Mouse (Mus musculus) liver, embryonic 14.5 days (tissue): ENCODE measurements around the gene Nkx2-2. TPM values are rescaled to one million over a fixed set of nuclear protein-coding genes. Genes with fewer than 3 reads are reported as not detected.

Source experiments
- ATAC-seq: fragments of 200-750 bp; cut with Nextera tagmentation; 2 replicates; pipeline ENCODE4 v1.8.0; 2017; ENCODE audit warnings: moderate number of reproducible peaks, mild to moderate bottlenecking, moderate library complexity; ENCODE audit not compliant: insufficient read depth
- DNase-seq, 3 experiments: peaks; one replicate each; pipeline ENCODE4 v3.0.0-alpha.2; 2012 to 2013; ENCODE audit warnings: low read depth in 3 of 3, low spot score in 3 of 3
- H3K27ac ChIP-seq: fragments of 300-500 bp; sonication (generic); 2 replicates; pipeline ENCODE4 v1.5.1; 2014; ENCODE audit warnings: moderate library complexity, mild to moderate bottlenecking, control low read depth, inconsistent platforms
- H3K27me3 ChIP-seq: fragments of 300-500 bp; sonication (generic); 2 replicates; pipeline ENCODE4 v1.6.1; 2014; ENCODE audit warnings: mild to moderate bottlenecking, low read length, moderate library complexity; ENCODE audit not compliant: control insufficient read depth, insufficient read depth
- H3K36me3 ChIP-seq: fragments of 300-500 bp; sonication (generic); replicated peaks from 2 replicates; pipeline ENCODE4 v1.6.1; 2014; ENCODE audit warnings: low read depth; ENCODE audit not compliant: control insufficient read depth, insufficient read depth
- H3K4me1 ChIP-seq, 2 experiments: fragments of 200-500 bp in 1 of 2; fragments of 300-500 bp in 1 of 2; sonication (generic) in 1 of 2; replicated peaks; 2 replicates each; pipeline ENCODE4 v1.6.1; 2012 to 2014; ENCODE audit warnings: antibody characterized with exemption in 1 of 2, inconsistent platforms in 1 of 2, low read length in 1 of 2; ENCODE audit not compliant: control insufficient read depth in 2 of 2, insufficient read depth in 2 of 2
- H3K4me2 ChIP-seq: fragments of 300-500 bp; sonication (generic); 2 replicates; pipeline ENCODE4 v1.6.1; 2014; ENCODE audit warnings: low read depth, mild to moderate bottlenecking, control low read depth, moderate library complexity
- H3K4me3 ChIP-seq, 2 experiments: fragments of 200-500 bp in 1 of 2; fragments of 300-500 bp in 1 of 2; sonication (generic) in 1 of 2; 2 replicates each; pipeline ENCODE4 v1.5.1; 2012 to 2014; ENCODE audit warnings: low read depth in 2 of 2, low read length in 2 of 2, mild to moderate bottlenecking in 2 of 2, control low read depth in 1 of 2, inconsistent platforms in 1 of 2, moderate library complexity in 1 of 2; ENCODE audit not compliant: insufficient read depth in 1 of 2
- H3K9ac ChIP-seq: fragments of 300-500 bp; sonication (generic); replicated peaks from 2 replicates; pipeline ENCODE4 v1.6.1; 2014; ENCODE audit warnings: mild to moderate bottlenecking, control low read depth, moderate library complexity
- H3K9me3 ChIP-seq: fragments of 300-500 bp; sonication (generic); 2 replicates; pipeline ENCODE4 v1.6.1; 2016; ENCODE audit warnings: low read length, mixed read lengths; ENCODE audit not compliant: control insufficient read depth
- CTCF ChIP-seq: IDR thresholded peaks from 2 replicates; pipeline ENCODE4 v1.5.1; 2016; ENCODE audit warnings: antibody characterized with exemption, low read depth, control low read depth
- EP300 ChIP-seq: IDR thresholded peaks from 2 replicates; pipeline ENCODE4 v1.6.1; 2016; ENCODE audit warnings: antibody characterized with exemption, low read depth
- WGBS: fragments of 180-500 bp; shearing (Covaris S2); extraction: QIAGEN DNeasy Blood & Tissue Kit; methylation state at CpG from one replicate; pipeline ENCODE4 v1.1.7; 2014; ENCODE audit not compliant: insufficient replicate concordance; 5-methylcytosine and 5-hydroxymethylcytosine counted together
- polyA plus RNA-seq, 2 experiments: library from polyadenylated mRNA; depleted of rRNA in 1 of 2; stranded (reverse) in 1 of 2; unstranded in 1 of 2; fragments of >200 nt; fragmentation: Nextera tagmentation in 1 of 2; extraction: Ambion mirVana in 1 of 2; gene quantifications; 2 replicates each; pipeline versions ENCODE4 v1.2.1 to v1.2.3; 2012 to 2014

Nkx2-2 gene
- polyA plus RNA-seq, 2 experiments, result 0.02 TPM; not detected in 1

GRCm38 (mm10) chr2:147188871-147189545 is 5.0 kb downstream of the Nkx2-2 start:
- no peak overlapping the region for H3K9ac ChIP-seq
- no peak overlapping the region for H3K27ac ChIP-seq
- peaks cover 94% of the 10 kb centered on the region for H3K27me3 ChIP-seq
- TF ChIP-seq EP300, result no peak
- TF ChIP-seq CTCF, result no peak
- no peak overlapping the region for H3K4me3 ChIP-seq
- no peaks in the 10 kb centered on the region for H3K36me3 ChIP-seq
- H3K4me1 ChIP-seq, result no peaks in the 10 kb centered on the region
- H3K9me3 ChIP-seq, result no peaks in the 10 kb centered on the region
- ATAC-seq, result no peak
- no peak for DNase-seq
- no peak overlapping the region for H3K4me2 ChIP-seq
- WGBS, result 5% methylated on average over 11 of the region's 11 CpGs

- H3K9ac ChIP-seq, result no peak overlapping the region
- H3K4me2 ChIP-seq, result no peak overlapping the region
- no peaks in the 10 kb centered on the region for H3K9me3 ChIP-seq
- ATAC-seq (no peak), DNase-seq (no peak)
- H3K27me3 ChIP-seq, result peaks cover 94% of the 10 kb centered on the region
- H3K36me3 ChIP-seq, result no peaks in the 10 kb centered on the region
- TF ChIP-seq CTCF (no peak), EP300 (no peak)
- H3K27ac ChIP-seq, result no peak overlapping the region
- H3K4me3 ChIP-seq, result no peak overlapping the region
- H3K4me1 ChIP-seq, result no peaks in the 10 kb centered on the region
- 2% methylated on average over 28 of the region's 28 CpGs for WGBS
Measured at GRCm38 (mm10) chr2:147188074-147188700, 5.9 kb downstream of the Nkx2-2 start.

GRCm38 (mm10) chr2:147187061-147187870 is 6.8 kb downstream of the Nkx2-2 start:
- Histone ChIP-seq H3K27me3 (peaks cover 94% of the 10 kb centered on the region), H3K27ac (no peak overlapping the region), H3K9ac (no peak overlapping the region), H3K4me3 (no peak overlapping the region), H3K4me1 (no peaks in the 10 kb centered on the region), H3K9me3 (no peaks in the 10 kb centered on the region), H3K36me3 (no peaks in the 10 kb centered on the region), H3K4me2 (no peak overlapping the region)
- ATAC-seq (no peak), DNase-seq (no peak)
- 1% methylated on average over 33 of the region's 33 CpGs for WGBS
- no peak for TF ChIP-seq CTCF
- TF ChIP-seq EP300, result no peak

GRCm38 (mm10) chr2:147186261-147186681 is 7.8 kb downstream of the Nkx2-2 start:
- Histone ChIP-seq H3K4me1 (no peaks in the 10 kb centered on the region), H3K4me2 (no peak overlapping the region), H3K27ac (no peak overlapping the region), H3K4me3 (no peak overlapping the region), H3K9me3 (no peaks in the 10 kb centered on the region), H3K36me3 (no peaks in the 10 kb centered on the region), H3K27me3 (peaks cover 97% of the 10 kb centered on the region), H3K9ac (no peak overlapping the region)
- ATAC-seq (no peak), DNase-seq (no peak)
- under 1% methylated on average over 25 of the region's 25 CpGs for WGBS
- TF ChIP-seq CTCF (no peak), EP300 (no peak)

GRCm38 (mm10) chr2:147185561-147185960 is 8.5 kb downstream of the Nkx2-2 start:
- Histone ChIP-seq H3K4me2 (no peak overlapping the region), H3K27me3 (peaks cover 97% of the 10 kb centered on the region), H3K36me3 (no peaks in the 10 kb centered on the region), H3K9me3 (no peaks in the 10 kb centered on the region), H3K4me3 (no peak overlapping the region), H3K27ac (no peak overlapping the region), H3K4me1 (no peaks in the 10 kb centered on the region), H3K9ac (no peak overlapping the region)
- TF ChIP-seq EP300, result no peak
- no peak for TF ChIP-seq CTCF
- WGBS, result 1% methylated on average over 23 of the region's 23 CpGs
- DNase-seq (no peak), ATAC-seq (no peak)
